Mouse (Mus musculus): ENCODE data around the gene Fignl1. TPM values are rescaled to one million over a fixed set of nuclear protein-coding genes. Genes with fewer than 3 reads are reported as not detected.

Gene Fignl1
- polyA plus RNA-seq, 1 experiment from 2014 or later = 76.3 TPM

GRCm38 (mm10) chr11:11830884-11831495 is 22.2 kb upstream of the Fignl1 start:
- Histone ChIP-seq H3K27me3 (peaks cover 15% of the 10 kb centered on the region), H3K27ac (no peak overlapping the region), H3K4me1 (peaks cover 57% of the 10 kb centered on the region)

GRCm38 (mm10) chr11:11829161-11830000 is 20.6 kb upstream of the Fignl1 start:
- peaks cover 12% of the 10 kb centered on the region for H3K27me3 ChIP-seq
- peak overlapping the region; percentile 64; the same call in 1 of the 2 replicates for H3K27ac ChIP-seq
- H3K4me1 ChIP-seq = peaks cover 68% of the 10 kb centered on the region
- H3K36me3 ChIP-seq (replicated peaks) = no peaks in the 10 kb centered on the region
- no peak overlapping the region for H3K4me3 ChIP-seq (replicated peaks)
- H3K4me2 ChIP-seq = no peak overlapping the region
- ATAC-seq (ENCODE audit: low FRiP score) = no peak
- no peak overlapping the region for H3K9ac ChIP-seq
- 16% methylated on average over 11 of the region's 11 CpGs for WGBS
- H3K9me3 ChIP-seq = no peaks in the 10 kb centered on the region

More at GRCm38 (mm10) chr11:11830884-11831495, 22.2 kb upstream of the Fignl1 start:
- no peak overlapping the region for H3K4me2 ChIP-seq
- no peak for ATAC-seq (ENCODE audit: low FRiP score)
- H3K9ac ChIP-seq = no peak overlapping the region
- no peak overlapping the region for H3K4me3 ChIP-seq (replicated peaks)
- 36% methylated on average over 12 of the region's 12 CpGs for WGBS
- H3K36me3 ChIP-seq (replicated peaks) = no peaks in the 10 kb centered on the region
- H3K9me3 ChIP-seq = no peaks in the 10 kb centered on the region

- Histone ChIP-seq H3K9me3 (no peaks in the 10 kb centered on the region), H3K27me3 (peaks cover 12% of the 10 kb centered on the region), H3K9ac (no peak overlapping the region), H3K36me3 (replicated peaks) (no peaks in the 10 kb centered on the region), H3K4me1 (peaks cover 74% of the 10 kb centered on the region), H3K4me3 (replicated peaks) (no peak overlapping the region), H3K27ac (peak overlapping the region; percentile 64), H3K4me2 (no peak overlapping the region)
- 22% methylated on average over 6 of the region's 6 CpGs for WGBS
- ATAC-seq (ENCODE audit: low FRiP score) = no peak
These were observed 20.0 kb upstream of the Fignl1 start for GRCm38 (mm10) chr11:11828761-11829160.

GRCm38 (mm10) chr11:11828251-11828650 is 19.5 kb upstream of the Fignl1 start:
- peak; percentile 24; the same call in 1 of the 2 replicates for ATAC-seq (ENCODE audit: low FRiP score)
- Histone ChIP-seq H3K27me3 (peaks cover 11% of the 10 kb centered on the region), H3K4me3 (replicated peaks) (no peak overlapping the region), H3K4me2 (no peak overlapping the region), H3K9me3 (no peaks in the 10 kb centered on the region), H3K4me1 (peaks cover 78% of the 10 kb centered on the region), H3K9ac (no peak overlapping the region), H3K27ac (peak overlapping the region; percentile 64), H3K36me3 (replicated peaks) (no peaks in the 10 kb centered on the region)
- 14% methylated on average over 5 of the region's 5 CpGs for WGBS

- H3K4me1 ChIP-seq = peaks cover 76% of the 10 kb centered on the region
These were observed 17.7 kb upstream of the Fignl1 start for GRCm38 (mm10) chr11:11826475-11826874.

GRCm38 (mm10) chr11:11825670-11826069 is 16.9 kb upstream of the Fignl1 start:
- H3K9me3 ChIP-seq = no peaks in the 10 kb centered on the region
- H3K36me3 ChIP-seq (replicated peaks) = no peaks in the 10 kb centered on the region
- no peak overlapping the region for H3K9ac ChIP-seq
- H3K27me3 ChIP-seq = no peaks in the 10 kb centered on the region; the same call in 1 of the 2 replicates
- H3K4me1 ChIP-seq = peaks cover 79% of the 10 kb centered on the region
- peak overlapping the region; percentile 63; the same call in 1 of the 2 replicates for H3K27ac ChIP-seq
- 80% methylated on average over 6 of the region's 6 CpGs for WGBS
- ATAC-seq (ENCODE audit: low FRiP score) = no peak
- H3K4me3 ChIP-seq (replicated peaks) = no peak overlapping the region
- no peak overlapping the region for H3K4me2 ChIP-seq

More at GRCm38 (mm10) chr11:11826475-11826874, 17.7 kb upstream of the Fignl1 start:
- H3K9ac ChIP-seq = no peak overlapping the region
- H3K36me3 ChIP-seq (replicated peaks) = no peaks in the 10 kb centered on the region
- no peak overlapping the region for H3K4me3 ChIP-seq (replicated peaks)
- no peak overlapping the region for H3K4me2 ChIP-seq
- no peaks in the 10 kb centered on the region; the same call in 1 of the 2 replicates for H3K27me3 ChIP-seq
- H3K27ac ChIP-seq = no peak overlapping the region
- ATAC-seq (ENCODE audit: low FRiP score) = no peak
- no peaks in the 10 kb centered on the region for H3K9me3 ChIP-seq

GRCm38 (mm10) chr11:11824970-11825635 is 16.3 kb upstream of the Fignl1 start:
- no peaks in the 10 kb centered on the region; the same call in 1 of the 2 replicates for H3K27me3 ChIP-seq
- H3K9ac ChIP-seq = no peak overlapping the region
- no peaks in the 10 kb centered on the region for H3K36me3 ChIP-seq (replicated peaks)
- ATAC-seq (ENCODE audit: low FRiP score) = no peak
- H3K4me3 ChIP-seq (replicated peaks) = no peak overlapping the region
- peaks cover 78% of the 10 kb centered on the region for H3K4me1 ChIP-seq
- H3K4me2 ChIP-seq = no peak overlapping the region
- WGBS = 37% methylated on average over 3 of the region's 3 CpGs
- no peaks in the 10 kb centered on the region for H3K9me3 ChIP-seq
- H3K27ac ChIP-seq = peak overlapping the region; percentile 63

GRCm38 (mm10) chr11:11823980-11824911 is 15.5 kb upstream of the Fignl1 start:
- H3K4me1 ChIP-seq = peaks cover 69% of the 10 kb centered on the region
- no peaks in the 10 kb centered on the region for H3K36me3 ChIP-seq (replicated peaks)
- no peaks in the 10 kb centered on the region for H3K9me3 ChIP-seq
- H3K4me3 ChIP-seq (replicated peaks) = no peak overlapping the region
- ATAC-seq (ENCODE audit: low FRiP score) = no peak
- WGBS = 25% methylated on average over 12 of the region's 12 CpGs
- H3K4me2 ChIP-seq = no peak overlapping the region
- no peaks in the 10 kb centered on the region; the same call in 1 of the 2 replicates for H3K27me3 ChIP-seq
- no peak overlapping the region for H3K9ac ChIP-seq
- peak overlapping the region; percentile 63 for H3K27ac ChIP-seq

GRCm38 (mm10) chr11:11822181-11823095 is 13.7 kb upstream of the Fignl1 start:
- Histone ChIP-seq H3K4me2 (peak overlapping the region; percentile 30; the same call in 1 of the 2 replicates), H3K4me1 (peaks cover 53% of the 10 kb centered on the region), H3K9ac (peak overlapping the region; percentile 43; the same call in 1 of the 2 replicates), H3K9me3 (no peaks in the 10 kb centered on the region), H3K27me3 (peaks cover 3% of the 10 kb centered on the region; the same call in 1 of the 2 replicates), H3K36me3 (replicated peaks) (no peaks in the 10 kb centered on the region), H3K4me3 (replicated peaks) (no peak overlapping the region), H3K27ac (peak overlapping the region; percentile 89)
- 6% methylated on average over 20 of the region's 20 CpGs for WGBS
- ATAC-seq (ENCODE audit: low FRiP score) = peak; percentile 18

- H3K4me1 ChIP-seq = peaks cover 48% of the 10 kb centered on the region
- H3K27ac ChIP-seq = peak overlapping the region; percentile 89
- peak overlapping the region; percentile 43; the same call in 1 of the 2 replicates for H3K9ac ChIP-seq
- H3K36me3 ChIP-seq (replicated peaks) = no peaks in the 10 kb centered on the region
- peak; percentile 84 for ATAC-seq (ENCODE audit: low FRiP score)
- H3K9me3 ChIP-seq = no peaks in the 10 kb centered on the region
- H3K4me3 ChIP-seq (replicated peaks) = no peak overlapping the region
- 5% methylated on average over 15 of the region's 16 CpGs for WGBS
- H3K27me3 ChIP-seq = peaks cover 3% of the 10 kb centered on the region; the same call in 1 of the 2 replicates
- peak overlapping the region; percentile 30 for H3K4me2 ChIP-seq
These were observed 12.7 kb upstream of the Fignl1 start for GRCm38 (mm10) chr11:11821387-11821975.
